Mouse (Mus musculus) limb, embryonic 13.5 days (tissue): Measurements from ENCODE around the gene Cryba4. TPM values are rescaled to one million over a fixed set of nuclear protein-coding genes. Genes with fewer than 3 reads are reported as not detected.

Experiments
- ATAC-seq: fragments of 200-750 bp; cut with Nextera tagmentation; 2 replicates; pipeline ENCODE4 v1.8.0; 2017; ENCODE audit warnings: low read depth, moderate number of reproducible peaks, moderate TSS enrichment; ENCODE audit not compliant: low FRiP score
- H3K27ac ChIP-seq: fragments of 300-500 bp; sonication (generic); 2 replicates; pipeline ENCODE4 v1.5.1; 2015; ENCODE audit warnings: inconsistent platforms, mild to moderate bottlenecking, moderate library complexity
- H3K27me3 ChIP-seq: fragments of 300-500 bp; sonication (generic); 2 replicates; pipeline ENCODE4 v1.6.1; 2015; ENCODE audit warnings: mild to moderate bottlenecking, inconsistent platforms
- H3K36me3 ChIP-seq: fragments of 300-500 bp; sonication (generic); 2 replicates; pipeline ENCODE4 v1.6.1; 2015; ENCODE audit warnings: inconsistent platforms, mild to moderate bottlenecking, moderate library complexity
- H3K4me1 ChIP-seq: fragments of 300-500 bp; sonication (generic); 2 replicates; pipeline ENCODE4 v1.6.1; 2015; ENCODE audit warnings: inconsistent platforms
- H3K4me2 ChIP-seq: fragments of 300-500 bp; sonication (generic); replicated peaks from 2 replicates; pipeline ENCODE4 v1.6.1; 2015; ENCODE audit warnings: inconsistent platforms, mild to moderate bottlenecking, moderate library complexity
- H3K4me3 ChIP-seq: fragments of 300-500 bp; sonication (generic); 2 replicates; pipeline ENCODE4 v1.5.1; 2015; ENCODE audit warnings: moderate library complexity, mild to moderate bottlenecking, inconsistent platforms
- H3K9ac ChIP-seq: fragments of 300-500 bp; sonication (generic); 2 replicates; pipeline ENCODE4 v1.6.1; 2015; ENCODE audit warnings: mild to moderate bottlenecking, inconsistent platforms
- H3K9me3 ChIP-seq: fragments of 300-500 bp; sonication (generic); 2 replicates; pipeline ENCODE4 v1.6.1; 2016; ENCODE audit warnings: inconsistent platforms
- WGBS: fragments of 180-500 bp; shearing (Covaris S2); methylation state at CpG from one replicate; pipeline ENCODE4 v1.1.7; 2015; 5-methylcytosine and 5-hydroxymethylcytosine counted together
- polyA plus RNA-seq: library from polyadenylated mRNA; unstranded; fragments of >200 nt; fragmentation: Nextera tagmentation; extraction: Ambion mirVana; gene quantifications from 2 replicates; pipeline ENCODE4 v1.2.1, GENCODE M21; 2015

The Cryba4 gene
- polyA plus RNA-seq: 0.98 and 1.1 TPM in 2 replicates

- ATAC-seq: no peak
Measured at GRCm38 (mm10) chr5:112252400-112252799, at the start of gene Cryba4. Cryba4 (minus strand) TSS chr5:112252518.

DNA sequence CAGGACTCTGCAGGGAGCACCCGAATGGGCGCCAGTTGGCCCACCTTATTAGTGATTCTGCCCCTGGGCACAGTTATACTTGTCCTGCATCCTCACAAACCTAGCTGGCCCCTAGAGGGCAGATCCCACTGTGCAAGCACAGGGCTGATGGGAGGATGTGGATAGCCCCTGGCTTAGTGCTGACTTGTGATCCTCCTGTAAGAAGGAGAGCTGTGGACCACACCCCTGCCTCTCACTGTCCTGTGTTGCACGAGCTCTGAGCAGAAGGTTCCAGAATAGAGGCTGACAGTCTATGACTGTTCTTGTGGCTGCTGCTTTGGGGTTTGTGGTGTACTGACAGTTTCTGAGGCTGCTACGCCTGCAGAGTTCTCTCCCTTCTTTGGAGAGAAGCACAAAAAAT is 49.4 kb upstream of the Cryba4 start:
- H3K27me3 ChIP-seq: no peaks in the 10 kb centered on the region
- peaks cover 5% of the 10 kb centered on the region for H3K4me1 ChIP-seq
- ATAC-seq: no peak
- H3K36me3 ChIP-seq: peaks cover 14% of the 10 kb centered on the region
- H3K9me3 ChIP-seq: no peaks in the 10 kb centered on the region
- H3K4me3 ChIP-seq: no peak overlapping the region
- WGBS: 83% methylated on average over 4 of the region's 4 CpGs
- no peak overlapping the region for H3K9ac ChIP-seq
- H3K4me2 ChIP-seq: no peak overlapping the region
- H3K27ac ChIP-seq: no peak overlapping the region

More at GRCm38 (mm10) chr5:112252400-112252799, at the start of gene Cryba4:
- peaks cover 24% of the 10 kb centered on the region for H3K4me1 ChIP-seq
- WGBS: 74% methylated on average over 2 of the region's 2 CpGs
- no peaks in the 10 kb centered on the region for H3K36me3 ChIP-seq
- no peaks in the 10 kb centered on the region for H3K9me3 ChIP-seq
- H3K9ac ChIP-seq: no peak within 1 kb of the TSS
- no peak within 1 kb of the TSS for H3K4me3 ChIP-seq
- no peak within 1 kb of the TSS for H3K27ac ChIP-seq
- H3K27me3 ChIP-seq: peaks cover 22% of the 10 kb centered on the region
- H3K4me2 ChIP-seq: no peak within 1 kb of the TSS

DNA sequence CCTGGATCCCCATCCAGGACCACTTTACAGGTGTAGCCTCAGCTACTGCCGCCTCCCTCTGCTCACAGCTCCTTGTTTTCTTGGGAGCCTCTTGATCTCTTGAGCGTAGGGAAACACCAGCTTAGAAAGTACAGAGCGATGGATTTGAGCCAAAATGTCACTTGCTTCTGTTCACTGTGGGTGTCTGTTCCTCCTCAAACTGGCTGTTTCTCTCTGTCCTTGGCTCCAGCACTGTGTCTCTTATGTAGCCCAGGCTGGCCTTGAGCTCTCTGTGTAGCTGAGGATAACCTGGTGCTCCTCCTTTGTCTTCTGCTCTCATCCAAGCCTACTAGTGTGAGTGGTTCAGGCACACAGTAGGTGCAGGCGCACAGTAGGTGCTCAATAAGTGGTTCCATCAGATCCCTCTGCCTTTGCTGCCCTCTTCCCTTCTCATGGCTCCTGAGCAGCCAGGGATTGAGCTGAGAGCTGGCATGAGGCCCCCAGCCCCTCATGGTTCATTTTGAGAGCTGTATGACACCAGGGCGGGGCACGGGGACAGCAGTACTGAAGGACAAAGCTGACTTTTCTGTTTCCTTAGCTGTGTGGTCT is 48.5 kb upstream of the Cryba4 start:
- no peaks in the 10 kb centered on the region for H3K9me3 ChIP-seq
- H3K27ac ChIP-seq: no peak overlapping the region
- no peaks in the 10 kb centered on the region for H3K27me3 ChIP-seq
- H3K9ac ChIP-seq: no peak overlapping the region
- ATAC-seq: no peak
- WGBS: 91% methylated on average over 6 of the region's 6 CpGs
- H3K36me3 ChIP-seq: peaks cover 10% of the 10 kb centered on the region
- H3K4me2 ChIP-seq: no peak overlapping the region
- no peak overlapping the region for H3K4me3 ChIP-seq
- peaks cover 6% of the 10 kb centered on the region for H3K4me1 ChIP-seq

- H3K36me3 ChIP-seq: peaks cover 7% of the 10 kb centered on the region
- H3K9me3 ChIP-seq: no peaks in the 10 kb centered on the region
- H3K9ac ChIP-seq: no peak overlapping the region
- no peak overlapping the region for H3K4me3 ChIP-seq
- no peak overlapping the region for H3K27ac ChIP-seq
- WGBS: 90% methylated on average over 2 of the region's 2 CpGs
- ATAC-seq: no peak
- no peaks in the 10 kb centered on the region for H3K27me3 ChIP-seq
- H3K4me1 ChIP-seq: peaks cover 9% of the 10 kb centered on the region
- H3K4me2 ChIP-seq: no peak overlapping the region
Measured at GRCm38 (mm10) chr5:112300112-112300511, 47.8 kb upstream of the Cryba4 start.

DNA sequence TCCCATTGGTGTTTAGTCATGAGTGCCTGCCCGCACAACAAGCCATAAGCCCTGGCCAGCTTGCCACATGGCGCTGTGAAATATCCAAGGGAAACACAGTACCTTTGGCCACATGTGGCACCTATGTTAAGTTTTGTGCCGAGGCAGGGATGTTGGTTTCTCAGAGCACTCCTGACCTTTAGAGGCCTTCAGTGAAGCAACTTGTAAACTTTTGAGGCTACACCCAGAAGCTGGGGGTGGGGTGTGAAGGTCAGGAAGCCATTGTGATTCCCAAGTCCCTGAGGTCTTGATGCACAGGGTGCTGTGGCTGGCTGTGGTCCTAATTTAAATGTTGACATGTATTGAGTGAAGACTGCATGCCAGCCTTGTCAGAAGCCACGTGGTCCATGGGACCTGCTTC is 47.1 kb upstream of the Cryba4 start:
- H3K27me3 ChIP-seq: no peaks in the 10 kb centered on the region
- peaks cover 16% of the 10 kb centered on the region for H3K4me1 ChIP-seq
- H3K36me3 ChIP-seq: 0 out of 2 replicates have a peak, but pooled peaks cover 3% of the 10 kb centered on the region
- no peak overlapping the region for H3K4me2 ChIP-seq
- 0 out of 2 replicates have a peak overlapping the region, but pooled peaks have one; percentile 6 for H3K27ac ChIP-seq
- no peaks in the 10 kb centered on the region for H3K9me3 ChIP-seq
- 81% methylated on average over 4 of the region's 4 CpGs for WGBS
- no peak overlapping the region for H3K9ac ChIP-seq
- no peak for ATAC-seq
- H3K4me3 ChIP-seq: no peak overlapping the region

GRCm38 (mm10) chr5:112298226-112298988 is 46.1 kb upstream of the Cryba4 start:
- ATAC-seq: no peak
- 88% methylated on average over 12 of the region's 12 CpGs for WGBS

DNA sequence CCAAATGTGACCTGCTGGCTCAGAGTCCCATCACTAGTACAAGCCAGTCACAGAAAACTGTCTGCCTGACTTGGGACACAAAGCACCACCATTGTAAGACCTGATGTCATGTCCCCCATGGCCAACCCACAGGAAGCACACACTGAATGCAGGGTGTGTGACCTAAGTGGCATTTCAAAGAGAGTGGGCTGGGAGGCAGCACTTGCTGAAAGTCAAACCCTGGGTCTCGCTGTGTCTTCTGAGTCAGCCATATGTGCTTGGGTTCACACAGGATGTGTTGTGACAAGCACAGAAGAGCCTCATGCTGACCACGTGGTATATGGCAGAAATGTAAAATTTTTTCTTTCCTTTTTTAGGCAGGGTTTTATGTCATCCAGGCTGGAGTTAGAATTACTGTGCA is 44.9 kb upstream of the Cryba4 start:
- Histone ChIP-seq H3K4me3 (no peak overlapping the region), H3K4me1 (peaks cover 22% of the 10 kb centered on the region), H3K27ac (no peak overlapping the region), H3K36me3 (no peaks in the 10 kb centered on the region), H3K9me3 (no peaks in the 10 kb centered on the region), H3K27me3 (no peaks in the 10 kb centered on the region), H3K4me2 (no peak overlapping the region), H3K9ac (no peak overlapping the region)
- ATAC-seq: no peak
- WGBS: 84% methylated on average over 2 of the region's 2 CpGs

More at GRCm38 (mm10) chr5:112298226-112298988, 46.1 kb upstream of the Cryba4 start:
- H3K4me3 ChIP-seq: no peak overlapping the region
- H3K4me2 ChIP-seq: no peak overlapping the region
- no peaks in the 10 kb centered on the region for H3K9me3 ChIP-seq
- no peak overlapping the region for H3K9ac ChIP-seq
- H3K36me3 ChIP-seq: no peaks in the 10 kb centered on the region
- peaks cover 22% of the 10 kb centered on the region for H3K4me1 ChIP-seq
- no peak overlapping the region for H3K27ac ChIP-seq
- H3K27me3 ChIP-seq: no peaks in the 10 kb centered on the region

GRCm38 (mm10) chr5:112296404-112297181 is 44.3 kb upstream of the Cryba4 start:
- no peak overlapping the region for H3K9ac ChIP-seq
- no peaks in the 10 kb centered on the region for H3K9me3 ChIP-seq
- H3K4me3 ChIP-seq: no peak overlapping the region
- H3K4me2 ChIP-seq: no peak overlapping the region
- peaks cover 22% of the 10 kb centered on the region for H3K4me1 ChIP-seq
- 70% methylated on average over 6 of the region's 6 CpGs for WGBS
- ATAC-seq: no peak
- H3K27me3 ChIP-seq: no peaks in the 10 kb centered on the region
- H3K27ac ChIP-seq: no peak overlapping the region
- no peaks in the 10 kb centered on the region for H3K36me3 ChIP-seq

DNA sequence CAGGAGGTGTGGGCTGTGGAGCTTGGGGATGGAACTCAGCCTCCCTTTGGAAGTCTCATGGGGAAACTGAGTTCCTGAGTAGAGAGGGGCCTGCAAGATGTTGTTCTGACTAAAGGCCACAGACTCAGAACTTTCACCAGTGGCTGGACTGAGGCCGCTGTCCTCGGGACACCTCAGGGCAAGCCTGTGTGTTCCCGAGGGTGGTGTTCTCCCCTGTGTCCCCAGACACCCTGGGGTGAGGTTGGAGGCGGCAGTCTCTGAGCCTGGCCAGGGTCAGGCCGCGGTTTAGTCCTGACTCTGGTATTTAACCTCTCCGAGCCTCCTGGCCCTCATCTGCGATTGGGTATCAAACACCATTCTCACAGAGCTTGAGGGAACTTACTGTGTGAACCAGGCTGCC is 43.2 kb upstream of the Cryba4 start:
- H3K9me3 ChIP-seq: no peaks in the 10 kb centered on the region
- no peak overlapping the region for H3K27ac ChIP-seq
- no peak overlapping the region for H3K9ac ChIP-seq
- no peak for ATAC-seq
- H3K4me3 ChIP-seq: no peak overlapping the region
- no peak overlapping the region for H3K4me2 ChIP-seq
- WGBS: 60% methylated on average over 8 of the region's 8 CpGs
- no peaks in the 10 kb centered on the region for H3K27me3 ChIP-seq
- H3K36me3 ChIP-seq: no peaks in the 10 kb centered on the region
- peaks cover 25% of the 10 kb centered on the region for H3K4me1 ChIP-seq

GRCm38 (mm10) chr5:112295162-112295561 is 42.8 kb upstream of the Cryba4 start:
- Histone ChIP-seq H3K4me2 (no peak overlapping the region), H3K27me3 (no peaks in the 10 kb centered on the region), H3K27ac (no peak overlapping the region), H3K36me3 (no peaks in the 10 kb centered on the region), H3K9me3 (no peaks in the 10 kb centered on the region), H3K4me1 (peaks cover 29% of the 10 kb centered on the region), H3K4me3 (no peak overlapping the region), H3K9ac (no peak overlapping the region)
- ATAC-seq: no peak
- WGBS: 53% methylated on average over 8 of the region's 8 CpGs

GRCm38 (mm10) chr5:112294696-112295095 is 42.4 kb upstream of the Cryba4 start:
- H3K9me3 ChIP-seq: no peaks in the 10 kb centered on the region
- 66% methylated on average over 4 of the region's 4 CpGs for WGBS
- no peak overlapping the region for H3K4me3 ChIP-seq
- no peaks in the 10 kb centered on the region for H3K36me3 ChIP-seq
- no peak overlapping the region for H3K27ac ChIP-seq
- no peak overlapping the region for H3K9ac ChIP-seq
- ATAC-seq: no peak
- no peak overlapping the region for H3K4me2 ChIP-seq
- no peaks in the 10 kb centered on the region for H3K27me3 ChIP-seq
- peaks cover 33% of the 10 kb centered on the region for H3K4me1 ChIP-seq

DNA sequence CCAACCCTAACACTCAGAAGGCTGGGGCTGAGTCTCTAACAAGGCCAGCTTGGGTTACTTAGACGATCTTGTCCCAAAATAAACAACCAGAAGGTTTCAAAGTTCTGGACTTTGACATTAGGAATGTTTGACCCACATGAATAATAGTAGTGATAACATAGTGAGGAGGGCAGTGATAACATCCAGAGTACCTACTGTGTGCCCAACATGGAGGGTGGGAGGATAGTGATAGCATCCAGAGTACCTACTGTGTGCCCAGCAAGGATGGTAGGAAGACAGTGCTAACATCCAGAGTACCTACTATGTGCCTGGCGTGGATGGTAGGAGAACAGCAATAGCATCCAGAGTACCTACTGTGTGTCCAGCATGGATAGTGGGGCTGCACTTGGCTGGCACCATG is 41.5 kb upstream of the Cryba4 start:
- Histone ChIP-seq H3K4me2 (no peak overlapping the region), H3K27ac (no peak overlapping the region), H3K27me3 (no peaks in the 10 kb centered on the region), H3K9me3 (no peaks in the 10 kb centered on the region), H3K36me3 (no peaks in the 10 kb centered on the region), H3K4me1 (peaks cover 42% of the 10 kb centered on the region), H3K9ac (no peak overlapping the region), H3K4me3 (no peak overlapping the region)
- 77% methylated on average over 2 of the region's 2 CpGs for WGBS
- ATAC-seq: no peak
